Mouse (Mus musculus) thymus, postnatal 14 days (tissue): ENCODE measurements around the gene Lgals8.
A peak's percentile ranks its signal among the peaks of the same experiment; 100 is the strongest.

Source experiments
- DNase-seq: peaks from one replicate; pipeline ENCODE4 v3.0.0; 2021

Gene Lgals8

DNA sequence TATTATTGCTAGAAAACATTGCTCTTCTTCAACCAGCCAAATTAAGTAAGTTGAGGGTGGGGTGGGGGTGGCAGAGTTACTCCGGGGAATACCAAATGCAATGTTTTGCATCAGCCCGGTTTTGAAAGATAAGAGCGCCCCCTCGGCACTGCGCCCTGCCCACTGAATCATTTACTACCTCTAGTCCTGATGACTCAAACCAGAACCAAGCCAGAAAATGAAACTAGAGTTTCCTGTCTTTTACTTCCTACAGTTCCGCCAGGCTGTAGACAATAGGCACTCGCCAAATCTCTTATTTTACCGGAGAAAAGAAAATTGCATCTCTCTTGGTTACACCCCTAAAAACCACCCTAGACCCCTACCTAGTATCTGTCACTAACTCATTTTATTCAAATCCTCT lies 4.3 kb downstream of the Lgals8 start:
- DNase-seq: peak; percentile 80

DNA sequence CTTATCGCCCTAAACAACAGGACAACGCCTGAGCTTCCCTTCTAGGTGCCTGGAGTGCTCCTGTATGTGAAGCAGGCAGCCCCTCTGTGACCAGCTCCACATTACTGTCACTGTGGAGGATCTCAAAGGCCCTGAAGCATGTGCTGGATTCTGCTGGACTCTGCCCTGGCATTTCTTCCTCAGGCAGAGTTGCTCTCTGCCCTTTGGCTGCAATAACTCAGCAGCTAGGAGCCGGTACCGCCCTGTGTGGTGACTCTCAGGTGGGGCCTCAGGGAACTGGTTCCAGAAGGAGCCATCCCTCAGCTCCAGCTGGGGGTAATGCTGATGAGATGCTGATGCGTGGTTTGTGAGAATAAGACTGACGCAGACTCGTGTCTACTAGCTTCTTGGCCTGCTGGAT lies 8.0 kb downstream of the Lgals8 start:
- DNase-seq: no peak

DNA sequence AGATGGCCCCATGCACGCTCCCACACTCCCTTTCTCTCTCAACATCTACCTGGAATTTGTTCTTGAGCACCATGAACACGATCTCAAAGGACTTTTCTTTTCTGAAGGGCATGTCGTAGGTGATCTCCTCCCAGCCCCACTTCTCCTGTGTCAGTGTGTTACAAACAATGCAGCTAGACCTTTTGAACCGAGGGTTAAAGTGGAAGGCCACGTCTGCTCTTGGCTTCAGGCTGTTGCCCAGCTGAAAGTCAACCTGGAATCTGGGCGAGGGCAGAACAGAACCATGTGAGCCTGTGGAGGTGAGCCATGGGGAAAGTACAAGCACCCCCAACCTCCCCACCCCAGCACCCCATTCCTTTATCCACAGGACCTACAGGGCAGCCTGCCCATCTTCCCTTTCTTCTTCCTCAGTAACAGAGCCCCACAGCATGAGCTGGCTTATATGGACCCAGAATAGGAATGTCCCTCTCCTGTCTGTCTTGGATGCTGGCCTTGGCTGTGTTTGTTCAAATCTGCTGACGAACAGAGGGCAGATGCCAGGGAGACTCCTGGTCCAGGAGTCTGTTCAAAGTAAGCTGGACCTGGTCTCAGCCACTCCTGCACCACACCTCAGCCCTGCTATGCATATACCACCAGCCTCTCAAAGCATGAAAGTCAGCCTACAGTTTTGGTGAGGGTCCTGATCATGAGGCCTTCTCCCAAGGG lies 9.9 kb downstream of the Lgals8 start:
- DNase-seq: no peak

DNA sequence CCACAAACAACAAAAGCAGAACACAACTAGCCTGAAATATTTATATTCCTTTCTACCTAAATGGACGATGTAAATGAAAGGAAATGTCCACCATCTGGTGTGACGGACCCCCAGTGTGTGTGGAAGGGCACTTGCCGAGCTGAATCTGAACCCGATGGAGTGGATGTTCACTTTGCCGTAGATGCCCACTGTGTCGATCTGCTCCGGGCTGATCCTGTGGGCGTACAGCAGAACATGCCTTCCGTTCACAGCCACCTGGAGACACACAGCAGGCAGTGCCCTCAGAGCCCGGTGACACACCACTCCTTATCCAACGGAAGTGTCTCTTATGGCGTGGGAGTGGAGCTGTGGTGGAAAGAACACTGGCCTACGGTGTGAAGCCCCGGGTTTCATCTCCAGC lies 11.6 kb downstream of the Lgals8 start:
- no peak for DNase-seq

DNA sequence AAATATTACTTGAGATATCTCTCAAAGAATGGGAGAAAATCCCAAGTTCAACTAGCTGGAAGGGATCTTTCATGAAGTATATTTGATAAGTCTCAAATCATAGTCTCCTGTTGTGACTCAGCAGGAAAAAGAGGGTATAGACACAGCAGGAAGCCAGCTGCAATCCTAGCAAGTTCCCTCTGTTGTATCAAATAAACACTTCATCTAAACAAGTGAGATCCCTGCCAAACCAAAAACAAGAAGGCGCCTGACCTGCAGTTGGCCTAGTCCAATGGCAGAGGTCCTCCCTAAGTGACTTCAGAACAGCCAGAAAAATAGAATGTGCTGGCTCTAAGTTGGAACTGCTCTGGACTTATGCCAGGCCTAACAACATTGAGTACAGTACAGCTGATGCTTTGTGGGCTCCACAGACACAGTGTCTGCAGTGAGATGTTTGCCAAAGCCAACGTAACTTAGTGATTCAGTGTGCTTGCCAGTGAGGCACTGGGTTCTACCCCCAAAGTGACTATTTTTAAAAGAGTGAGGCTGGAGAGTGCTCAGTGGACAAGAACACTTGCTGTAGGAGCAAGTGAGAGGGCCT lies 22.6 kb downstream of the Lgals8 start:
- DNase-seq: no peak

DNA sequence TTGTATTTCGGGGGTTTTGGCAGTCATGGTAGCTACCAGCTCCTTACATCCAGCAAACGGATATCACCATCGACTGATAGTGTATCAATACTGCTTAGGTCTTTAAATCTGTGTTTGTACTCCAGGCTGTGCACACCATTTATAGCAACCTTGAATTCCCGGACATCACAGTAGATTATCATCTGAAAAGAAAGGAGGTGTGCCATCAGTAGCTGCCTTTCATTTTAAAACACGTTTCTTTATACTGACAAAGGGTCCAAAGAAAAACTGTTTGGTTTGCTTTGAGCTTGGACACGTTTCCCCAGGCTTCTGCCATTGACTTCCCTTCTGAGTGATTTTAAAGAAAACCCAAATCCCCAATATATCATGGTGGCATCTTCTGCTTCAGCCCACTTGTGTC lies 23.9 kb downstream of the Lgals8 start:
- DNase-seq: no peak

DNA sequence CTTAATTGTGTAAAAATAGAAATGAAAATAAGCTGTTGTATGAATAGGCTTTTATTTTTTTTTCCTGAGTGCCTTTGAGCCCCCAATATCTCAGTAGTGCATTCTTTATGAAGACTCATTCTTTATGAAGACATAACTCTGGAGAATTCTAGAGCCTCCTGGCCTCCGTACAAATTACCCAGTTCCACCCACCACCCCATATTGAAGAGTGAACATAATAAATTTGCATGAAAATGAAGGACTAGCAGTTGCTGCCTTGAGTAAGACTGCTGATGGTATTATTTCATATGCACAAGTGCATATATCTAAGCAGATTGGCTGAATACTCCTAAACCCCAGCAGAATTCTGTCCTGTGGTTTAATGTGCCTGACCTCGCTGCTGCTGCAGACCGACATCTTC lies 25.2 kb downstream of the Lgals8 start:
- DNase-seq: no peak

DNA sequence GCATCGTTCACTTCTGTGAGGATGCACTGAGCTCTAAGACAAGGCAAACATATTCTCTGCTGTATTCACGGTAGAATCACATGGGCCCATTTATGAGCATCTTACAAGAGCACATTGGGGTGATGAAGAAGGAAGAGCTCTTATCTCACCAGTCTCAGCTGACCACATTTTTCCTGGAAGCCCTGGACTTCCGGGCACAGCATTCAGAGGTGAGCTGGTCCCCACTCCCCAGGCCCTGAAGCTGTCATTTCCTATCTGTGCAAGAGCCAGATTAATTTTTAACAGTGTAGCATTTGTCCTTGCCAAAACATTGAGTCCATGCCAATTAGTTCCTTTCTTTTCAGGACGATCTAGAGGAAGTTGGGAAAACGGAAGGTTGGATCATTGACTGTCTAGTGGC lies 30.9 kb downstream of the Lgals8 start:
- no peak for DNase-seq

DNA sequence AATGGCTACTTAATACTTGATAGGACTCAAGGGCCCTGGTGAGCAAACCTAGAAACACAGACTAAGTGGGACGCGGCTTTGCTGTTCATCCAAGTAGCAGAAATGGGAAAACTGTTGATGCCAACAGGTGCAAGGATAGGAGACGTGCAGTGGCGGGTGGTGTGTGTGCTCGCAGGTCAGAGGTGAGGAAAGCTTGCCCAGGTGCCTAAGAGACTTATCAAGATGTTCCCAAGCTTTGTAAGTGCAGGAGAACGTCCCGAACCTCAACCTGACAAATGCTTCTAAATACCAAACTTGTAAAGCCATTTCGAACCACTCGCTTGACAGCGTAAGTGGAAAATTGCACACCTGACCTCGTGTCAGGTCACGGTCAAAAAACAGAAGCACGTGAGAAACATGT lies 36.2 kb downstream of the Lgals8 start:
- no peak for DNase-seq

DNA sequence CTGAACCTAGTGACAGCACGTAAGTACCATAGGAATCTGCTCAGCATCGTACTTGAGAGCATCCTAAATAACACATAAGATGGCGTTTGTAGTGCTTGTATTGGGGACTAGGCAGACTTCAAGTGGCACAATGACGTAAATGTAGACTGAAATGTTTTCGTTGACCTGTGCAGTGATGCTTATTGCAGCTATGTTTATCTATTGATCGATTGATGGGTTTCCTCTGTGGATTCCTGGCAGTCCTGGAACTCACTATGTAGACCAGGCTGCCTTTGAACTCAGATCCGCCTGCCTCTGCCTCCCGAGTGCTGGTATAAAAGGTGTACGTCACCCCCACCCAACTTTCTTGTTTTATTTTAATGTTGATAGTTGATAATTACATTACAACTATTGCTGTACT lies 44.1 kb downstream of the Lgals8 start:
- DNase-seq: no peak

DNA sequence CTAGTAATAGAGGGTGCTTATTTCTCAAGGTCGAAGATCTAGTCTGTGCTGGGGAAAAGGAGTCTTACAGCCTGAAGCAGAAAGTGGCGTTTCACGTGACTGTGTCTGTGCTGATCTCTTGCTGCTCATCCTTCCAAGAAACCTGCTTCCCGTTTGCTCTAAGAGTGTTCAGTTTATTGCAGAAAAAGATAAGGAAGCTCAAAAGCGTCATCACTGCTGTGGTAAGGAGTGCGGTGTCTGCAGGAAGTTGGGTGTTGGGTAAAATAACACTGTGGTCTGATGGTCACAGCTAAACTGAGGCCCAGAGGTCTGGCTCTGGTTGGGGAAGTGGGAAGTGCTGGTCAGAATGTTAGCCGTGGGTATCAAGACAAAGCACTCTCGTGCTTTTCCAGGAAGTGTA lies 52.7 kb downstream of the Lgals8 start:
- DNase-seq: no peak

DNA sequence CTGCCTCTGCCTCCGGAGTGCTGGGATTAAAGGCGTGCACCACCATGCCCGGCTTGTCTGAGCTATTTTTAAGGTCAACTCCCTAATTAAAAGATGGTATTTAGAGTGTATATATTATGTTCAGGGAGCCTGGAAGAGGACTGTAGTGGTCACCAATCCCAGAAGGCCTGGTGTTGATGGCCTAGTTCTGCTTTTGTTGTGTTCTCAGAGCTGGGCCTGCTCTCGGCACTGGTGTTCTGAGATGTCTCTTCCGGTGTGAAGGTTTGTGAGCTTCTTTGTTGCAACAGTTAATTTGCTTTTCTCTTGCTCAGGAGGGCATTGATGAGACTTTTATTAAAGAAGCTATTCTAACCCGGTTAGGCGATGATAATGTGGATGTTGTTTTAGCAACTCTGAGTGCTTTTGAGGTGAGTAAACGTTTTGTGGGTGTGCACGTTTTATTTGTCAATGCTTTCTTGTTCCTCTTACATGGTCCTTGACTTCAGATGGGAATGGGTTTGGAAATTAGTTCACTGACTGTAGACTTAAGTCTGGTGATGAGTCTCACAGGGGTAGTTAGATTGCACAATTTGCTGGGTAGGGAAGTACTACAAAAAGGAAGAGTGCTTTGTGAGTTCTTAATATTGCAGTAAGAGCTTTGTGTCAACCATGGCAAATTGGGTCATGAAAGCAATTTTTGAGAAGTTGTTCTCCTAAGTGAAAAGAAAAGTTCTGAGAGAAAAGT lies 56.2 kb downstream of the Lgals8 start:
- DNase-seq: no peak

DNA sequence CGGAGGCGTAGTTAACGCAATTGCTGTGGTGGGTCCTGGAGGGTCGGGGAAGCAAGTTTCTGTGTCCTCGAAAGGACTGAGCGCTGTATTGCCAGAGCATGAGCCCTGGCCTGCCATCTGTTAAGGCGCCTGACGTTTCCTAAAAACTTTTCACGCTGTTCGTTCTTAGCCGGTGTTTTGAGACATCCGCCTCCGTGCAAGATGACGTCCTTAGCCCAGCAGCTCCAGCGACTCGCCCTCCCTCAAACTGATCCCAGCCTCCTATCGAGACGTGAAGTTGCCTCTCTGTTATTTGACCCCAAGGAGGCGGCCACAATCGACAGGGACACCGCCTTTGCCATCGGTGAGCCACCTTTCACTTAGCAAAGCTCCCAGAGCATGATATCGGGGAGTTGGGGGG lies 69.2 kb downstream of the Lgals8 start:
- no peak for DNase-seq

DNA sequence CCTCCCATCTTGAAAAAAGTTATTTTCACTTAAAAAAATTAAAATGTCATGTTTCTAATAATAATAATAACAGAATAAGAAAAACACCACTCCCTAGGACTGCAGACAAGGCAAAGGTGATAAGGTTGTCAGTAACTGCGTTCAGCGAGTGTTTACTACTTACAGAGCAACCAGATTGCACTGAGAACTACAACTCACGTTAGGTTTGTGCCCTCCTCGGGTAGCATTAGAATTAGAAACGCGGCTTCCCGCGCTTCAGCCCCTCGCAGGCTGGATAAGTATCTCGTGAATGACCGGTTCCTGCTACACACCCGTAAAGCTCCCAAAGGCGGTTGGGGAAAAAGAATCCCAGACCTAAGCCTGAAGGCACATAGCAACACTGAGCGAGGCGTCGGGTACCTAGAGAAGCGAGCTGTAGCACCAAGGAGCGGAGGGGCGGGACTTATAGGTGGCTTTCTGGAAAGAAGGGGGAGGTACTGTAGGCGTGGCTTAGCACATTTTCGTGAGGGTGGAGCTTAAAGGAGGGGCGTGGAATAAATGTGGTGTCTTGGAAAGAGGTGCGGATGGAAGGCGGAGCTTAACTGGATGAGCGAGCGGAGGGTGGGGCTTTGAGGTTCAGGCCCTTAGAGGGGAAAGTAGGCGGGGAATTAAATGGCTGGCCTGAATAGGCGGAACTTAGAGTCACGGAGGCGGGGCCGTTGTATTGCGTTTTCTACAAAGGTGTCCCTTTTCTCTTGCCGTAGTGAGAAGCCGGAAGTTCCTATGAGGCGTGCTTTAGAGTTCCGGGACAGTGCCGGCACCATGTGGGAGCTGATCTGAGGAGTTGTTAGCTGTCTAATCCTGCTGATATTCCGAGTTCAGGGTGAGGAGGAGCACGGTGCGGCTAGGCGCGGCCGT lies 69.9 kb downstream of the Lgals8 start, which contains the start of gene Heatr1:
Gene Heatr1 (plus strand): TSS at position 419 of the 897 bp plus-strand sequence.
- DNase-seq: peak; percentile 97
